Mouse (Mus musculus): ENCODE measurements around the gene Tead1.

The Tead1 gene

DNA sequence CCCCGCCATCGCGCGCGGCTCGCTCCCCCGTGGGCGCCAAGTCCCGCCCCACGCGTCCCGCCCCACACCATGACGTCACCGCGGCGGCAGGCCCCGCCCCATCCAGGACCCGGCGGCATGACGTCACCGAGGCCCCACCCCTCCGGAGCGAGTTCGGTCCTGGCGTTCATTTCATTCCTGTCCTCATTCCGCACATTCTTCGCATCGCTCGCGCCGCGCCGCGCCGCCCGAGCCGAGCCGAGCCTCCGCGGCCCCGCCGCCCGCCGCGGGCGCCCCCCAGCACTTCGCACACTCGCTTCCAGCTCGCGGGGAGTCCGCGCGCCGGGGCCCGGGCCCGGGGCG, at the start of gene Tead1:
Gene Tead1, plus strand, starts transcription at position 148 of the 342 bp plus-strand sequence.
- peak; percentile 100 for DNase-seq

DNA sequence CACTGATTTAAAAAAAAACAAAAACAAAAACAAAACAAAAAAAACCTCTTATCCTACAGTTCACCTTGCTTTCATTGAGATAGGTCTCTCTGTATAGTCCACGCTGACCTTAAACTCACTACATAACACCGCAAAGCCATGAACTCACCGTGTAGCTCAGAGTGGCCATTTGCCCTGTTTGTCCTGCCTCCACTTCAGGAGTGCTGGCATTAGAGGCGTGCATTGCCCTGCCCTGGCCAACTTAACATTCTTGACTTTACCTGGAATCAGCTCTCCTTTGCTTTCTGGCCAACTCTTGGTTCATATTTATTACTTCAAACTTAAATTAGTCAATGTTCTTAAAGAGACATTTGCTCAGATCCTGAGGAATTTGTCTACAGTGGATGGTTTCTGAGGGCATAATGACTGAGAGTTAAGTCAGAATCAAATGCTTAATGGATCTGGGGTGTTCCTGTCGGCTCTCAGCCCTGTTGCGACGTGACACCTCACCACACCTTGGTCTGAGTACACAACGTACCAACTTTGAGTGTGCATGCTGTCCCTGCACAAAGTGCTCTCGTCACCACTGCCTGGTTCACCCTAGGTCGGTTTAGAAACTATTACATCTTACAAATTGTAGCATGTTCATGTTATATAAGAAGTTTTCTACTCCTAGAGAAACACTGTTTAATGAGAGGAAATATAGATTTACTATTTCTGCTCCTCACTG, 44.5 kb upstream of the Tead1 start:
- no peak for DNase-seq

DNA sequence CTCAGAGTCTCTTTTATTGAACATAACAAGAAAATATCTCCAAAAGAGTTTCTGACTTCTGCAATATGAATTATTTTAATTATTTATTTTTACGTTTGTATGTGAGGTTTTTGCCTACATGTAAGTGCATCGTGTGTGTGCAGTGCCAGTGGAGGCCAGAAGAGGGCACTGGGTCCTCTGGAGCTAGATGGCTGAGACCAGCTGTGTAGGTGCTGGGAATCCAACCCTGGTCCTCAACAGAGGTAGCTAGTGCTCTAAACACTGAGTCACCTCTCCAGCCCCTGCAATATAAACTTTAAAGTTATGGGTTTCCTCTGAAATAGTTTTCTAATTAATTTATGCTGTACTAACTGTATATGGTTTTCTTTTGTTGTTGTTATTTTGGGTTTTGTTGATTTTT, 43.2 kb upstream of the Tead1 start:
- DNase-seq = no peak

DNA sequence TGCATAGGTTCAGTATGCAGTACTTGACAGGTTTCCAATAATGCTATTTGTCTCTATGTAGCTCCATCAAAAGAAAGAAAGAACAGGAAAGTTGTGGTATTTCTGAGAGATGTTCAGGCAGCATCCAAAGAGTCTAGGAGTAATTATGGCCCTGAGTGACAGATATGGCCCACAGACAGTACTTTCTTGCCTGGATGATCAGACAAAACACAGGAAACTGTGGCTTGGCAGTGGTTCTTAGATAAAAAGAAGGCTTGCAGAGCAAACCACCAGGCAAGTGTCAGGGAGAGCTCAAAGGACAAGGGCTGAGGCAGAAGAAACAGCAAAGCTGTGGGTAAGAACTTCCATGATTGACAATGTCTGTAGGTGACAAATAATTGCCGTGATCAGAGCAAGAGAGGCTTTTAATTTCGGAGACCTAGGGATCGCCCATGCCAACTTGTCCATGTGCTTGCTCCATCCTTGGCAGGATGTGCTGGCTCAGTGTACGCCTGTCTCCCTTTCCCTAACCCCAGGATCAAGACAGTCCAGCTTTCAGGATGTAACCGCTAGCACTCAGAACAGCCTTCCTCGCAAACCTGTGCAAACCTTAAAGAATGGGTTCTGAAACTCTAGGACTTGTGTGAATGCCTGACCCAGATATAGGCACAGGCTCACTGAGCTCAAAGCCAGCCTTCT, 35.1 kb upstream of the Tead1 start:
- DNase-seq = peak; percentile 63 to 69

DNA sequence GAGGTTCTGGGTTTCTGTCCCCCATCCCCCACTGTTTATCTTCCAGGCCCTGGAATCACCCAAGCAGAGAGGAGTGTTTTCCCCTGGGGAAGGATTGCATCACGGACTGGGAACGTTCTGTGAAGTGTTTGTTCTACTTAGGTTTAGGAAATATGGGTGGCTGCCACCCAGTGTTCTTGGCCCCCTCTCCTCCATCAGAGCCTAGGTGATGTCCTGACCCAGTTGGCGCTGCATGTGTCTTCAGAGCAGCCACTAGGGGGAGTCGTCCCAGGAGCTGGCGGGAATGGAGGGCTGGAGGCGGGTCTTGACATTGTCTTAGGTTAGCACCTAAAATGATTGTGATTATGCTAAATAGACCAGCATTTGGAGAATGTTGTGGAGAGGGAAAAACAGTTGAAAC, 34.4 kb upstream of the Tead1 start:
- DNase-seq = peak; percentile 28 to 47

DNA sequence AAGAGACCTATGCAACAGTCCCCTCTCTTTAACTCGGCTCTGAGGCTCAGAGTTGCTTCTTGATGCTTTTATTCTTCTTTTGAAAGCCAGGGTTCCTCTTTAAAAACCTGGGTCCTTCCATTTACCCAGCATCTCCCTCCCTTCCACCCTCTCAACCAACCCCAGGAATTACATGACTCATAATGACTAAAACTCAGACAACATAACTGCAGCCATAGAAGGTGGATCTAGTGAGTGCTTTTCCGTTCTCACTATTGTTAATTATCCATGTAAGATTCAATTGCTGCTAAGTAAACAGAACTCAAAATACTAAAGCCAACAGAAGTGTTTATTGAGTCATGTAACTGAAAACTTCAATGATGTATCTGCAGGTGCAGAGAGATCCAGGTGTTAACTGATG, 33.4 kb upstream of the Tead1 start:
- DNase-seq = no peak

DNA sequence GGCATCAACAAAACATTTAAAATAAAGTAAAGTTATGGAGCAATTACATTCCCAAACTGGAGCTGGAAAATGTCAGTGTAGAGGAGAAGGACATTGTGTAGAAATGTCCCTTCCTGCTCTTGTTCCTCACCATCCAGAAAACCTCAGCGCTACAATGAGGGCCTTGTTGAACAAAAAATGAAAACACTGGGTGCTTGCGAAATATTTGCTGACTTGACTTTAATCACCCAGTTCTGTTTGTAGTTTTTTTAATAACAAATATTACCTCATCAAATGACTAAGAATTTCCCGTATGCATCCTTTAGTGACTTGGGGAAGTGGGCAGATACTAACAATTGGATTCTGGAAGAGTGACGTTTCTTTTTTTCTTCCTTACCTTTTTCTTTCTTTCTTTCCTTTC, 31.7 kb upstream of the Tead1 start:
- no peak for DNase-seq

DNA sequence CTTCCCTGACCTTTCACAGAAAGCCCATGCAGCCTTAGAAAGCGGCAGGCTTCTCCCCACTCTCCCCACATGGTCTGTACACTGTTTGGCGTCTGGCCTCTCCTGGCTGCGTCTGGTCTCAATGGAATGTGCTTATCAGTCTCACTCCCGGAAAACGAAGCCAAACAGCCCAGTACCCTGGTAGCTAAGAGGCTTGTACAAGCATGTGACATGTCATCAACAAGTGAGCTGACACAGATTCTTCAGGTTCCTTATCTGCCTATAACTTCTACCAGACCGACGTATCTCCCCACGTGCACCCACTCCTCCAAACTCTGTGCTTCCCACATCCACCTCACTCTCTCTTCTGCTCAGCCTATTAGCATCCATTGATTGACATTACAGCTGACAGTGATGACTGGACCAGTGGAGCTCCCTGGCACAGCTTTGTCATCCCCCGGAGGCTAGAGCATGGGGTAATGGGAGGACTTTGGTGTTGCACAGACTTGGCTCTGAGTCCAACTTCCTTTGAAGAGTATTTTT, 22.9 kb upstream of the Tead1 start:
- peak in 1 of 2 experiments; percentile 26 for DNase-seq

DNA sequence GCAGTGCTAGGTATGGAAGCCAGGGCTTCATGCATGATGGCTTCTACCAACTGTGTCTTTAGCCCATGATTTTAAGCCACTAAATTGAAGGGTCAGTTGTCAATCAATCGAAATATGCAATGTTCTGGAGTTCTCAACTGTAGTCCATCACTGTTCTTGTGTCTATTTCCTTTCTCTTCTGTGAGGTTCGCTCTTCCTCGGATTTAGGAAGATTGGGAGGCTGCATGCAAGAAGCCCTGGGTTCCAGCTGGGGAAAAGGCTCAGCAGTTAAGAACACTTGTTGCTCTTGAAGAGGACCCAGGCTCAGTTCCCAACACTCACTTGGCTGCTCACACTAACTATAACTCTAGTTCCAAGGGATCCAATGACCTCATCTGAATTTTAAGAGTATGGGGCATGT, 20.2 kb upstream of the Tead1 start:
- no peak for DNase-seq

DNA sequence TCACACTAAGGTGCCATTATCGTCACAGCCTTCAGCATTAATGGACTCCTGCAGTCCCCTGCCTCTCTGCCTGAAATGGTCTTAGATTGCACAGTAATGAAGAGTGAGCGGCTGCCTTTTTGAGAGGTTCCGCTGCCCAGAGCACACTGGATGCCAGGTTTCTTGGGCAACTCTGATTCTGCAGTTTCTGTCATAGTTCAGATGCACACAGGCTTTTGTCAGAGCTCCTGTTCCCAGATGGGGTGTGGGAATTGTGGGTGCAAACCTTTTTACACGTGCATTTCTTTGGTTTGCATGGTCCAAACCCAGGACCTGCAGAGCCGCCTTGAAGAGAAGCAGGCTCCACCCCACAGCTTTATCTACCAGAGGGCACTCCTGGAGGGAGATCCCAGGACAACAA, 19.3 kb upstream of the Tead1 start:
- DNase-seq = no peak

DNA sequence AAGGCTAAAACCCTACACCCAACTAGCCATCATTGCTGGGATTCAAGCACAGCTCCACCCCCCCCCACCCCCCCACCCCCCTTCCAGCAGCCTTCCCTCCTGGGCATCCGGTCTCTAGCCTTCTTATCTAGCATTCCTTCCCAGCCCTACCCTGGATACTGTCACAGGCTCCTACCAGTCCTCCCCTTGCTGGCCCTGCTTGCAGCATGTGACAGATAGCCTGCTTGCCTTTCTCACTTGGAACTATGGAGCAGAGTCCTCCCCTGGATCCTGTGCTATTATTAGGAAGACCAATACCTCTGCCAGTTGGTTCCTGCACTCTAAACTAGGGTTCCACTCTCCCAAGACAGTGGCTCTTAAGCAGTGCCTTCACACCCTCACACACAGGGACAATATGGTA, 18.8 kb upstream of the Tead1 start:
- DNase-seq = no peak

DNA sequence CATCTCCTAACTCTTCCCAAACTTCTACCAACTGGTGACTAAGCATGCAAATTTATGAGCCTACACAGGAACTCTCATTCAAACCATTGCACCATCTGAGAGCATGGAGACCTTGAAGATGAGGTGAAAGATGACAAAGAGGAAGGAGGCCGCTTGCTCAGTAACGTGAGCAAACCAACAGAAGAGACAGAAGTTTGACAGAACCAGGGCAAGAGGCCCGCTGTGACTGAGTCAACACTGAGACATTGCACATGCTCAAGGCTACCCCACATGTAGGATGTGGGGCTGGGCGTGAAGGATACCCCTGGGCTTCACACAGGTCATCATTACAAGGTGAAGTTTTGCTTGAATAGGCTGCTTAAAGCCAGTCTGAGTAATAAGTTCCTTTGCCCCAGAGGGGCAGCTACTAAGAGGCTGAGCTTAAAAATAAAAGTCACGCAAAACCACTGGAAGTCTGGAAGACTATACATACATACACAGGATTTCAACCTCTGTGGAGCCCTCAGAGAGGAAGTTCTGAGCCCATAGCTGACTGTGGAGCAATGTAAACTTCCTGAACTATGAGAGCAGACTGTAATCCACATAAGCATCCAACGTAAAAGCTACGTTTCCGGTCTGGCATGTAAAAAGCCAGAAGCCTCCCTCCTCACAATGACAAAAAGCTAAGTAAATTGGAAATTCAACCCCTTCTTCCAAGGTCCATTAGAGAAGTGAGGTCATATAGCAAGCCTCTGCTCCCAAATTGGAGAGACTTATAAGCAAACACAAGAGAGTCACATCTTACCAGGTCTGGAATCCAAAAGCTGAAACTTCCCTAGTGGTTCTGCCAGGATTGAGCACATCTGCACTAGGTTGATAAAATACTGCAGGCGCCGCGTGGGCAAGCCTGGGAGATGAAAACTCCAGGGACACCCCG, 16.5 kb upstream of the Tead1 start:
- no peak for DNase-seq

DNA sequence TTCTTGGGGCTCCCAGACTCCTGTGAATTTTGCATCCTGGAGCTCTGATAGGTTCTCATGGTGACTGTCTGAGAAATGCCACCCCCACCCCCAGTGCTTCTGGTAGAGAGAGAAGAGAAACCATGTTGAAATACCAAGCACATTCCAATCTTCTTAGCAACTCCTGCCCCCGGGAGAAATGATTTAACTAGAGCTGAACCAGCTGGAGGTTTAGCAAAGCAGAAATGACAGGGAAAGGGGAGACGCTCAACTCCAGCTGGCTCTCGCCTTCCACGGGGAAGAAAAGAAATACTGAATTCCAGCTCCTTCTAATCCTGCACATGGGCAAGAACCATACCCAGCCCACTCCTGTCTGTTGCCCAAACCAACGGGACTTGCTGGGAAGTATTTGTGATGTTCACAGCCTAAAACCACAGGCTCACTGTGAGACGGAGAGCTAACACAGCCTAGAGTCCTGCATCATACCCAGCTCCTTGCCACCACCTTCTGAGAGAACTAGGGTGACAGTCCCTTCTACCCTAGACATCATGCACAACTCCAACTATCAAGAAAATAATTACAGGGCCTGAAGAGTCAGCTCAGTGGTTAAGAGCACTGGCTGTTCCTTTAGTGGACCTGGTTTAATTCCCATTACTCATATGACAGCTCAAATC, 15.7 kb upstream of the Tead1 start:
- DNase-seq = no peak

DNA sequence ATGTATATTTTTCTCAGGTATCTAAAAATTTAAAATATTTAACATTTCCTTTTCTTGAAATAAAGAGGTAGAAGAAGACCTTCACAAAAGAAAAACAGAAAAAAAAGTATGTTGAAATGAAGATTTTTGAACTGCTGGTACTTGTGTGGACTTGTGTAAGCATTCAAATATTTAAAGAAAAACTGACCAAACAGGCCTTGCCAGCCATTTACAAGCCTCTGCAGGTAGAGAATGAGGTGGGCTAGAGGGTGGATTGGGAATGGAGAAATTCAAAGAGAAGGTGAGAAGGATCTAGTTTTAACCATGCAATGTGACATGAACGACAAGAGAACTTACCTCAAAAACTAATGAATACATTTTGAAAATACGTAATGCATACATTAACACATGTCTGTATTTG, 9.1 kb upstream of the Tead1 start:
- DNase-seq = no peak

DNA sequence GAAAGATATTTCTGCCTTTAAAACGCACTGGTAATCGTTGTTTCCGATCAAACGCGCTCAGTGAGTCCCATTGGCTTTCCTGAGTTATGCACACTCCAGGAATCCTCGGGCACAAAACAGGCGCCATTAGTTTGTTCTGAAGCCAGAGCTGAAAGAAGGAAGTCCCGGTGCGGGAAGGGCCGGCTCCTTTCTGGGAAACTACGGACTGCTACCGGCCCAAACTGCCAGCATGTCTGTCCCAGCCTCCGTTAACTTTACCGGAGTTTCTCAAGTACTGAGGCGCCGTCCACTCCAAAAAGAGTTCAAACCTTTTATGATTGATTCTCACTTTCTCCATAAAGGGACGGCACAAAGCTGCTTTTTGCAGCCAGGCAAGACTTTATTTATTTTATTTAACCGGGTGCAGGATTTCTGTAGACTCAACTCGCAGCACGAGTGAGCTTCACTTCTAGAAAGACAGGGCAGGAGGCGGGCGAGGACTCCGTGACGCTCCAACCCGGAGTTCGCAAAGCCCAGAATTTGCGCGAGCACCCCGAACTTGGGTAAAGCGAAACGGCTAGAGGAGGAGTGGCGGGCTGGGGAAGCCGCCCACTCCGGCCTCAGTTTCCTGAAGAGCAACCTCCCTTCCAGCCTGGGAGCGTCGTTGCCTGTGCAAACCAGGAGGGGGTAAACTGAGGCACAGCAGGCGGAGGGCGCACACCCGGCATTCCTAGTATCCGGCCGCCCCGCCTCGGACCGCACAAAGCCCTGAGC, 524 bp upstream of the Tead1 start:
- DNase-seq = peak; percentile 67 to 68

DNA sequence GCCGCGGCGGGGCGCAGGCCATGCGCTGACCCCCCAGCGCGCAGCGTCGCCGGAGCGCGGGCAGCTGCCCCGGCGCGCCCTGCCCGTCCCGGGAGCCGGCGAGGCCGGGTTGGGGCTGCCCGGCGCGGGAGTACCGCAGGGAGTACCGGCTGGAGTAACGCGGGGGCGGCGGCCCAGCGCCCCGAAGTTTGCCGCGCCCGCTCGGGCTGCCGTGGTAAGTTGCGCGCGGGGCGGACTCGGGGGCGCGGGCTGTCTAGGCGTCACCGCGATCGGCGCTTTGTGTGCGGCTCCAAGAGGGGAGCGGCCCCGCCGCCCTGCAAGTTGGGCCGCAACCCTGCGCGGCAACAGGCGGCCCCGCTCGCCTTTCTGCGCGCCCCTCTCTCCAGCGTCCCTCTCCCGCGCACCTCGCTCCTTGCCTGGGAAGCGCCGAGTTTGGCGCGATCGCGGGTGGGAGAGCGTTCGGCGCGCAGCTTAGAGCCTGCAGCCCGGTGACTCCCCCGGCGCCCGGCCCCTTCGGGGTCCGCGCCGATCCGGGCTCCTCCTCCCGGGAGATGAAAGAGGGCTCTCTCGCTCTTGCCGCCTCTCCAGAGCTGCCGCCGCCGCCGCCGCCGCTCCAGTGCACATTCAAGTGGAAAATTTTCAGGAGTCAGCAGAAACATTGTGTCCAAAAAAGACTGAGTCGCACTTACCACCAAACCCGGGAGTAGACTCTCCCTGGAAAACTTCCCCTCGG, 561 bp downstream of the Tead1 start:
- DNase-seq = peak; percentile 79 to 83

DNA sequence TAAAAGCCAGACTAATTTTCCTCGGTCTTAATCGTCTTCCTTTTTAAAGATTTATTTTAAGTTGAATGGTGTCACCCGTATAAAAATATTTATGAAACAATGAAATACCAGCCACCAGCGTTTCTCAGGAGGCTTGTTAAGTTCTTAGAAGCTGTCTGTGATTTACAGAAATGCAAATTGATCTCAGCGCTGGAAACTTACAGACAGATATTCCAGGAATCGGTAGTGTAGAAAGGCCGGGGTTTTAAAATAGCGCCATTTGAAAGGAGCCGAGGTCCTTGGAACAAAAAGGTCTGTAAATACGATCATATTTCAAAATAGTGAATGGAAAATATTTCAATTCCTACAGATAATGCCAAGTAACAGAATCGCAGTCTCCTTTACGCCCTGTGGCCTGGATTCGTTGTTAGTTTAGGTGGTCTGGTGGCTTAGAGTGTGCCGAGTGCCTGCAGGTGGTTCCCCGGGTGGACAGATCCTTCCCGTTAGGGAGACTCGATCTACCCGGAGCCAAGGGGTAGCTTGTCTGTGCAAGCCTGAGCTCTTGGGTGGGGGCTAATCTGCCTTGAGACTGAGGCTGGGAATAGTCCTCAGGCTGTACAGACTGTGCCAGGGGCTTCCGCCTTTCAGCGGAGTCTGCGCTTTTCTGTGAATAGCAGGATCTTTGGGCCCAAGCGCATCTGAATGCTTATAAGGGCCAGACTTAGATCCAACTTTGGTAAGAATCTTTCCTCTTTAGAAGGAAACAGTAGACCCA, 1.6 kb downstream of the Tead1 start:
- DNase-seq = peak; percentile 62 to 71

DNA sequence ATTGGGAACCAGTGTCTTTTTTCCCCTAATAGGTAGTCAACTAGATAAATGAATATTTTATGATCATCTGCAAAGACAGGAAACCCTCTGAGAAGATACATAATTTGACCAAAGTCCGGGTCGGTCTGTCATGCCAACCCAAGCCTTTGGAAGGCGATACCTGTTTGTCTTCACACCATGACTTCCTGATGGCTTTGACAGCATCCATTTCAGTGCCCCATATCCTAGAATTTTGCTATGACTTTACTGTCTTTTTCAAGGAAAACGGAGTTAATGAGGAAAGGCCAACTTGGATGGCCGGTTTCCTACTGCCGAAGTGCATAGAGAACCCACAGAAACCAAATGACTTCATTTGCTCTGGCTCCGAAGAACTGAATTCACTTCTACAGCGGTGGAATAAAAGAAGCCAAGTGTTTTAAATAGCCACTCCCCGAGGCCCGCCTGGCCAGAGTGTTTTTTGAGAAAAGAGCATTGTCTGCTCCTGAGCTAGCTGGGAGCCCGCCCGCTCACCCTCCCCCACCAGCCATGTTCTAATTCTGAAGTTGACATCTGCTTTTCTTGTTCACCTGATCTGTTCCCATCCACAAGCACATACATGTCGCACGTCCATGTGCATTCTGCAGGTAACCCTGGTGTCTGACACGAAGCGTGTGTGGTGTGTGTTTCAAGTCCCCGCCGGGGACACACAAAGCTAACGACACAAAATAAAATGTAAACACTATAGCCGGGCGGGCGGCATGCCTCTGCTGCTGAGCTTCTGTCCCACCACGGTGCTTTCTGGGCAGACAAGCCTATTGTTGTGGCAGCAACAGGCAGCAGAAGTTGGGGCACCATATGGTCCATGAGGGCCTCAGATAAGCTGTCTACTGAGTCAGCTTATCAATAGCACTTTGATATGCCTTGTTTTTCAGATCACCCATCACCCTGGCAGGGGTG, 5.8 kb downstream of the Tead1 start:
- DNase-seq = peak; percentile 39 to 46

DNA sequence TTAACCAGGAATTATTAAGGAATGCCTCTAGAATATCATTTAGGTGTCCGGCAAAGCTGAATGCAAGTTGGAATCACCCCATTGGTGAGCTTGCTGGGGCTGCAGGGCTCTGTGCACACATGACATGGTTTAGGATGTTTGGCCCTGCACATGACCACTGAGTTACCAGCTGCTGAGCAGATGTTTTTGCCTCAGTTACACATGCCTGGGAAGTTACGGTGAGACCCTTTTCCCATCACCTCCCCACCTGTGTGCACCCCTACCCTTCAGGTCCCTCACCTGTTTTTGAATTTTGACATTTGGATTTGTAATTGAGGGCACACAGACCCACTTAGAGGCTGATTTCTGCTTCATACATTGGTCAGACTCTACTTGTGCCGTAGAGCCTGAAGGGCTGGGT, 6.9 kb downstream of the Tead1 start:
- DNase-seq = no peak

DNA sequence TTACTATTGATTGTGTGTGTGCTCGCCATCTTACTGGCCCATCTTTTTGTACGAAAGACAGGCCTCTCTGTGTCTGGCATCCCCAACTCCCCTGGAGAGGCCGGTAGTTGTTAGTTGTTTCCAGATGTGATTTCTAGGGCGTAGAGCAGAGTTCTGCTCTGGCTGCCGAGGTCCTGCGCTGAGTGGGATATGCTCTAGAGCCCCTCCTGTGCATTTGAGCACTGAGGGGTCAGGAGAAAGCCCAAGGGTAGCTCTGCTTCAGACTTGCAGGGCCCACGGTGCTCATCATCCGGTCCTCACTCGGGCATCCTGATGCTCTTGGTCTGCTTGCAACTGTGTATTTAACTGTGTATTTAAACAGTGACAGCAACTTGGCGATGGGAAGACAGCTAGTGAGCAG, 7.5 kb downstream of the Tead1 start:
- no peak for DNase-seq

Data from cerebellum, postnatal 10 days (tissue).